Mouse (Mus musculus) adrenal gland, adult 8-10 months (tissue): Measurements from ENCODE around the gene Pigt. TPM values are rescaled to one million over a fixed set of nuclear protein-coding genes. Genes with fewer than 3 reads are reported as not detected.

Source experiments
- DNase-seq: peaks from one replicate; pipeline ENCODE4 v3.0.0; 2022
- total RNA-seq, 4 experiments: library from RNA; stranded (reverse); gene quantifications; 2 replicates each; pipeline ENCODE4 v1.2.4; 2022

Gene Pigt
- total RNA-seq, 4 experiments from 2014 or later, result 75.7 to 93.8 (median 88.6) TPM

- DNase-seq, result no peak
Observed at GRCm38 (mm10) chr2:164521841-164522240, 24.5 kb downstream of the Pigt start.

GRCm38 (mm10) chr2:164522280-164522679 lies 25.0 kb downstream of the Pigt start:
- no peak for DNase-seq

- DNase-seq, result no peak
Observed at GRCm38 (mm10) chr2:164523301-164523773, 26.0 kb downstream of the Pigt start.

- DNase-seq, result no peak
Observed at GRCm38 (mm10) chr2:164528557-164528956, 31.2 kb downstream of the Pigt start.

- peak; percentile 32 for DNase-seq
Observed at GRCm38 (mm10) chr2:164531169-164531568, 33.8 kb downstream of the Pigt start.

GRCm38 (mm10) chr2:164534315-164534714 lies 37.0 kb downstream of the Pigt start:
- no peak for DNase-seq

- no peak for DNase-seq
Observed at GRCm38 (mm10) chr2:164537003-164537402, 39.7 kb downstream of the Pigt start.

GRCm38 (mm10) chr2:164540652-164541427 lies 43.5 kb downstream of the Pigt start:
- no peak for DNase-seq

- DNase-seq, result no peak
Observed at GRCm38 (mm10) chr2:164542132-164542531, 44.8 kb downstream of the Pigt start.

GRCm38 (mm10) chr2:164542598-164542997 lies 45.3 kb downstream of the Pigt start:
- DNase-seq, result no peak

- no peak for DNase-seq
Observed at GRCm38 (mm10) chr2:164543745-164544144, 46.4 kb downstream of the Pigt start.

GRCm38 (mm10) chr2:164544454-164545097 lies 47.3 kb downstream of the Pigt start:
- DNase-seq, result no peak

GRCm38 (mm10) chr2:164549338-164549737 lies 52.0 kb downstream of the Pigt start:
- DNase-seq, result no peak

- no peak for DNase-seq
Observed at GRCm38 (mm10) chr2:164549963-164550894, 52.9 kb downstream of the Pigt start.

- DNase-seq, result no peak
Observed at GRCm38 (mm10) chr2:164550895-164551269, 53.6 kb downstream of the Pigt start.

- no peak for DNase-seq
Observed at GRCm38 (mm10) chr2:164551502-164551901, 54.2 kb downstream of the Pigt start.

Other genes starting within 250 kb of the Pigt start
- gene Svs3b, start 240.9 kb upstream of the Pigt start, total RNA-seq, result not detected
- not detected for gene Svs4, start 219.1 kb upstream of the Pigt start, total RNA-seq
- gene Svs3a, start 208.3 kb upstream of the Pigt start, total RNA-seq, result not detected
- gene Svs6, start 180.8 kb upstream of the Pigt start, total RNA-seq, result not detected
- gene Svs5, start 164.8 kb upstream of the Pigt start, total RNA-seq, result 1 to 10 TPM in 3 of 4 experiments, under 1 TPM in 1; 0.51 to 2.4 (median 2.3) TPM
- gene Slpi, start 108.4 kb upstream of the Pigt start, total RNA-seq, result 10 to 100 TPM in 3 of 4 experiments, 1 to 10 TPM in 1; 8.5 to 24.2 (median 22.2) TPM
- not detected for gene Rbpjl, start 94.4 kb upstream of the Pigt start, total RNA-seq
- gene Matn4, start 92.4 kb upstream of the Pigt start, total RNA-seq, result under 1 TPM; 0.38 to 0.81 (median 0.67) TPM
- 100 to 1,000 TPM in 2 of 4 experiments, 10 to 100 TPM in 2; 89.0 to 114 (median 105) TPM for gene Sdc4, start 53.6 kb upstream of the Pigt start, total RNA-seq
- 10 to 100 TPM; 26.2 to 34.8 (median 30.9) TPM for gene Sys1, start 40.6 kb upstream of the Pigt start, total RNA-seq
- 1 to 10 TPM in 3 of 4 experiments, not detected in 1; 2.3 to 7.3 (median 4.6) TPM for gene Gm20458, start 36.6 kb upstream of the Pigt start, total RNA-seq
- not detected for gene Trp53tg5, start 23.8 kb upstream of the Pigt start, total RNA-seq
- 10 to 100 TPM in 2 of 4 experiments, 1 to 10 TPM in 2; 5.4 to 18.3 (median 11.6) TPM for gene Dbndd2, start 11.4 kb upstream of the Pigt start, total RNA-seq
- gene Wfdc2, start 64.9 kb downstream of the Pigt start, total RNA-seq, result not detected
- not detected for gene Spint3, start 75.9 kb downstream of the Pigt start, total RNA-seq
- under 1 TPM; 0.38 to 0.77 (median 0.52) TPM for gene Wfdc6a, start 87.9 kb downstream of the Pigt start, total RNA-seq
- gene Eppin, start 96.1 kb downstream of the Pigt start, total RNA-seq, result not detected
- not detected for gene Wfdc6b, start 116.0 kb downstream of the Pigt start, total RNA-seq
- gene Wfdc8, start 116.1 kb downstream of the Pigt start, total RNA-seq, result under 1 TPM in 2 of 4 experiments, not detected in 2; 0.35 to 0.89 TPM
- gene Wfdc16, start 141.3 kb downstream of the Pigt start, total RNA-seq, result not detected
- not detected for gene Wfdc10, start 158.5 kb downstream of the Pigt start, total RNA-seq
- gene Wfdc9, start 159.1 kb downstream of the Pigt start, total RNA-seq, result not detected
- not detected for gene Wfdc11, start 176.6 kb downstream of the Pigt start, total RNA-seq
- not detected for gene Wfdc13, start 187.6 kb downstream of the Pigt start, total RNA-seq
- not detected for gene Spint4, start 201.0 kb downstream of the Pigt start, total RNA-seq
- not detected for gene Spint5, start 217.8 kb downstream of the Pigt start, total RNA-seq
- gene Wfdc3, start 248.4 kb downstream of the Pigt start, total RNA-seq, result under 1 TPM; 0.31 to 0.71 (median 0.49) TPM
- 10 to 100 TPM; 35.2 to 52.1 (median 46.1) TPM for gene Dnttip1, start 248.5 kb downstream of the Pigt start, total RNA-seq